Mouse (Mus musculus) thymus, adult 2 months (tissue): ENCODE measurements at regions not wholly inside any gene's neighbourhood (a gene's known extent, or its start where the extent isn't known, plus 50 kb on each side); places are given as distances from the start of the nearest gene placed in this dataset.

Source experiments
- CTCF ChIP-seq: fragments of 200-500 bp; IDR thresholded peaks from 2 replicates; pipeline ENCODE4 v1.5.1; 2012; ENCODE audit warnings: mild to moderate bottlenecking, control low read depth, low read length, moderate library complexity, borderline replicate concordance; ENCODE audit not compliant: control insufficient read depth, poor library complexity, insufficient read depth; ENCODE audit errors: extremely low read depth
- POLR2A ChIP-seq: fragments of 200-500 bp; IDR thresholded peaks from 2 replicates; pipeline ENCODE4 v1.6.1; 2012; ENCODE audit warnings: mild to moderate bottlenecking, low read length, control low read depth, moderate library complexity; ENCODE audit not compliant: control insufficient read depth, poor library complexity, insufficient read depth; ENCODE audit errors: extremely low read depth

GRCm38 (mm10) chr1:128810860-128811259 lies 218.8 kb upstream of the Cxcr4 start:
- TF ChIP-seq CTCF (no peak), POLR2A (no peak)
